Mouse (Mus musculus) neural tube, embryonic 15.5 days (tissue): Measurements from ENCODE around the gene Klk11. TPM values are rescaled to one million over a fixed set of nuclear protein-coding genes. Genes with fewer than 3 reads are reported as not detected.

Experiments
- ATAC-seq: fragments of 200-750 bp; cut with Nextera tagmentation; 2 replicates; pipeline ENCODE4 v1.8.0; 2017; ENCODE audit warnings: mild to moderate bottlenecking, moderate TSS enrichment, moderate library complexity; ENCODE audit not compliant: low FRiP score
- H3K27ac ChIP-seq: fragments of 300-500 bp; sonication (generic); replicated peaks from 2 replicates; pipeline ENCODE4 v1.5.1; 2015; ENCODE audit warnings: mild to moderate bottlenecking, inconsistent platforms
- H3K27me3 ChIP-seq: fragments of 300-500 bp; sonication (generic); replicated peaks from 2 replicates; pipeline ENCODE4 v1.6.1; 2015; ENCODE audit warnings: inconsistent platforms
- H3K36me3 ChIP-seq: fragments of 300-500 bp; sonication (generic); 2 replicates; pipeline ENCODE4 v1.6.1; 2015; ENCODE audit warnings: inconsistent platforms
- H3K4me1 ChIP-seq: fragments of 300-500 bp; sonication (generic); 2 replicates; pipeline ENCODE4 v1.6.1; 2015; ENCODE audit warnings: inconsistent platforms
- H3K4me2 ChIP-seq: fragments of 300-500 bp; sonication (generic); 2 replicates; pipeline ENCODE4 v1.6.1; 2015; ENCODE audit warnings: inconsistent platforms, mild to moderate bottlenecking, moderate library complexity
- H3K4me3 ChIP-seq: fragments of 300-500 bp; sonication (generic); replicated peaks from 2 replicates; pipeline ENCODE4 v1.5.1; 2015; ENCODE audit warnings: mild to moderate bottlenecking, inconsistent platforms
- H3K9ac ChIP-seq: fragments of 300-500 bp; sonication (generic); replicated peaks from 2 replicates; pipeline ENCODE4 v1.6.1; 2015; ENCODE audit warnings: mild to moderate bottlenecking, inconsistent platforms
- H3K9me3 ChIP-seq: fragments of 300-500 bp; sonication (generic); replicated peaks from 2 replicates; pipeline ENCODE4 v1.6.1; 2016; ENCODE audit warnings: inconsistent platforms
- WGBS: fragments of 180-500 bp; shearing (Covaris S2); methylation state at CpG from one replicate; pipeline ENCODE4 v1.1.7; 2015; ENCODE audit warnings: mixed read lengths; 5-methylcytosine and 5-hydroxymethylcytosine counted together
- polyA plus RNA-seq: library from polyadenylated mRNA; unstranded; fragments of >200 nt; fragmentation: Nextera tagmentation; extraction: Ambion mirVana; gene quantifications from 2 replicates; pipeline ENCODE4 v1.2.1, GENCODE M21; 2015

Klk11 gene
- polyA plus RNA-seq, 1 experiment from 2014 or later, result not detected

DNA sequence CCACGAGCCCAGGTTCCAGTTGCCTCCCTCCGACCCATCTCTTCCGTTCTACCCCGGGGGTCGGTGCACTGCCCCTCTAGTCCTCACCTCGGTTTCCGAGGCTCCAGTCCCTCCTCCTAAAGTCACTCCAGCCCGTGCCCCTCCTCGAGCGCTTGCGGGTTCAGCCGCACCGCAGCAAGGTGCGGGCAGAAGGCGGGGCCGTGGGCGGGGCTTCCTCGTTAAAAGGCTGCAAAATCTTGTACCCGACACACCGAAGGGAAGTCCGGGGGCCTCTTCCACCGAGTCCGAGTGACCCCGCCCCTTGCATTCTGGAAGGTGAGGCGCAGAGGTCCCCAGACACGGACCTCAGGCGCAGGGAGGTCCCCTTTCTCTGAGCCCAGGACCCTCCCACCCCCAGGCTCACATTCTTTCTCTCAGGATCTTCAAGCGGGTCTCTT is 22.9 kb downstream of the Klk11 start, which contains the start of gene Klk8:
Gene Klk8, plus strand, starts transcription at position 245 of the 437 bp plus-strand sequence.
- peak within 1 kb of the TSS; percentile 53 for H3K4me3 ChIP-seq
- WGBS, result under 1% methylated on average over 28 of the region's 28 CpGs
- H3K9me3 ChIP-seq, result no peaks in the 10 kb centered on the region
- peaks cover 22% of the 10 kb centered on the region for H3K4me1 ChIP-seq
- ATAC-seq, result peak; percentile 74
- no peaks in the 10 kb centered on the region for H3K36me3 ChIP-seq
- H3K27ac ChIP-seq, result no peak within 1 kb of the TSS
- peak within 1 kb of the TSS; percentile 87 for H3K4me2 ChIP-seq
- peaks cover 37% of the 10 kb centered on the region for H3K27me3 ChIP-seq
- peak within 1 kb of the TSS; percentile 45 for H3K9ac ChIP-seq

DNA sequence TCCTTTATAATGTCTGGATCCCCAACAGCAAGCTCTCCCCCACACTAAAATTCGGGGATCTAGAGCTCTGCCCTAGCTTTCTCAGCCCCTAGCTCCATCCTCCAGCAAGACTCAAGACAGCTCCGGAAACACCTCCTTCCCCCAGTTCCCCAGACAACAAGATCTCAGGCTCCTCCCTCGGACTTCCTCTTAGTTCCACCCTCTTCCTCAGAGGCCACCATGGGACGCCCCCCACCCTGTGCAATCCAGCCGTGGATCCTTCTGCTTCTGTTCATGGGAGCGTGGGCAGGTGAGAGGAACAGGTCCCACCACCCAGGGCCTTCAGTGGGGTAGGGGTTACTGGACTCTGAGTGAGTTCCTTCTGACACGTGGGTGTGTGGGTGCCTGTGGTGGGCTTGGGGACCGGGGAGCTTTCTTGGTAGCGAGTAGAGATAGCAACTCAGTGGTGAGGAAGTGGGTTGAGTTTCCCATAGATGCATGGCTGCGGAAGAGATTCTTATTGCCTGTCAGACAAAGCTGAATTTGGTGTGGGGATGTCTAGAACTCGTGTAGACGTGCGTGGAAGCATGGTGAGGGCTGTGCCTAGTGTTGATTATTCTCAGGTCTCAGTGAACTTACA is 23.5 kb downstream of the Klk11 start:
- 37% methylated on average over 13 of the region's 13 CpGs for WGBS
- Histone ChIP-seq H3K27me3 (peaks cover 37% of the 10 kb centered on the region), H3K4me1 (peaks cover 22% of the 10 kb centered on the region), H3K9ac (peak overlapping the region; percentile 45; the same call in 1 of the 2 replicates), H3K4me2 (peak overlapping the region; percentile 87), H3K27ac (no peak overlapping the region), H3K9me3 (no peaks in the 10 kb centered on the region), H3K4me3 (peak overlapping the region; percentile 53), H3K36me3 (no peaks in the 10 kb centered on the region)
- peak; percentile 46; the same call in 1 of the 2 replicates for ATAC-seq

GRCm38 (mm10) chr7:43799876-43800275 is 25.5 kb downstream of the Klk11 start:
- 74% methylated on average over 7 of the region's 7 CpGs for WGBS
- H3K36me3 ChIP-seq, result no peaks in the 10 kb centered on the region
- H3K9ac ChIP-seq, result no peak overlapping the region
- no peak overlapping the region for H3K4me3 ChIP-seq
- peaks cover 30% of the 10 kb centered on the region for H3K27me3 ChIP-seq
- no peak overlapping the region for H3K27ac ChIP-seq
- no peak for ATAC-seq
- peaks cover 22% of the 10 kb centered on the region for H3K4me1 ChIP-seq
- no peaks in the 10 kb centered on the region for H3K9me3 ChIP-seq
- no peak overlapping the region for H3K4me2 ChIP-seq

- no peak for ATAC-seq
- WGBS, result 61% methylated on average over 5 of the region's 5 CpGs
These were observed 36.6 kb downstream of the Klk11 start, which contains the start of gene Klk7 for GRCm38 (mm10) chr7:43810994-43811393. TSS of gene Klk7 (plus strand) at chr7:43811294.

DNA sequence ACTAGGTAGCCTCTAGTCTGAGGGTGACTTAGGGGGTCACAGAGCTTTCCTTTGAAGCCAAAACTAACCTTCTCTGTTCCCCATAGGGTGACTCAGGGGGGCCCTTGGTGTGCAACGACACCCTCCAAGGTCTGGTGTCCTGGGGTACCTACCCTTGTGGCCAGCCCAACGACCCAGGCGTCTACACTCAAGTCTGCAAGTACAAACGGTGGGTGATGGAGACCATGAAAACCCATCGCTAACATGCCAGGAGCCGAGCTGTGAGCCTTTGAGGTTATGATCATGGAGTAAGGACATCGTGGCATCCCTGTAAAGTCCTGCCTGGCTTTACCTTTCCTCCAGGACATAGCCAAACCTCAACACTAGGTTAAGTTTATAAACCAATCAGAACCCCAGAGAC is 40.8 kb downstream of the Klk11 start:
- H3K9ac ChIP-seq, result no peak overlapping the region
- no peak overlapping the region for H3K27ac ChIP-seq
- 88% methylated on average over 7 of the region's 7 CpGs for WGBS
- no peaks in the 10 kb centered on the region for H3K36me3 ChIP-seq
- no peaks in the 10 kb centered on the region for H3K9me3 ChIP-seq
- H3K4me1 ChIP-seq, result no peaks in the 10 kb centered on the region
- H3K27me3 ChIP-seq, result no peaks in the 10 kb centered on the region
- no peak for ATAC-seq
- no peak overlapping the region for H3K4me2 ChIP-seq
- no peak overlapping the region for H3K4me3 ChIP-seq

More at GRCm38 (mm10) chr7:43810994-43811393, 36.6 kb downstream of the Klk11 start, which contains the start of gene Klk7:
- no peak within 1 kb of the TSS for H3K9ac ChIP-seq
- no peak within 1 kb of the TSS for H3K4me3 ChIP-seq
- no peaks in the 10 kb centered on the region for H3K27me3 ChIP-seq
- H3K4me2 ChIP-seq, result no peak within 1 kb of the TSS
- H3K9me3 ChIP-seq, result no peaks in the 10 kb centered on the region
- H3K36me3 ChIP-seq, result no peaks in the 10 kb centered on the region
- H3K4me1 ChIP-seq, result no peaks in the 10 kb centered on the region
- no peak within 1 kb of the TSS for H3K27ac ChIP-seq

DNA sequence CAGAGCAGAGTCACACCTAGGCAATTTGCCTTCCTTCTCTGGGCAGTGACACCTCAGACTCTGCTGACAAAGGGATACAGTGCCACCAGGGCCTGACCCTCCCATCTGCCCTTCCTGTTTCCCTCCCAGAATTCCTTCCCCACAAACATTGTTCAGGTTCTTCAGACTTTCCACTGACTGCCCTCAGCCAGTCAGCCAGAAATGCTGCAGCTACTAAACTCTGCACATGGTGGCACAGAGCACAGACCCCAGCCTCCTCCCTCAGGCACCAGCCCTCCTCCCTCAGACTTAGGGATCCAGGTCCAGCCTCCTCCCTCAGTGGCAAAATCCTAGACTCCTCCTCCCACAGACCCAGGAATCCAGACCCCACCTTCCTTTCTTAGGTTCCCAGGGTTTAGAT is 42.3 kb downstream of the Klk11 start:
- Histone ChIP-seq H3K4me2 (no peak overlapping the region), H3K27ac (no peak overlapping the region), H3K4me3 (no peak overlapping the region), H3K27me3 (no peaks in the 10 kb centered on the region), H3K4me1 (no peaks in the 10 kb centered on the region), H3K36me3 (no peaks in the 10 kb centered on the region), H3K9me3 (no peaks in the 10 kb centered on the region), H3K9ac (no peak overlapping the region)
- ATAC-seq, result no peak

DNA sequence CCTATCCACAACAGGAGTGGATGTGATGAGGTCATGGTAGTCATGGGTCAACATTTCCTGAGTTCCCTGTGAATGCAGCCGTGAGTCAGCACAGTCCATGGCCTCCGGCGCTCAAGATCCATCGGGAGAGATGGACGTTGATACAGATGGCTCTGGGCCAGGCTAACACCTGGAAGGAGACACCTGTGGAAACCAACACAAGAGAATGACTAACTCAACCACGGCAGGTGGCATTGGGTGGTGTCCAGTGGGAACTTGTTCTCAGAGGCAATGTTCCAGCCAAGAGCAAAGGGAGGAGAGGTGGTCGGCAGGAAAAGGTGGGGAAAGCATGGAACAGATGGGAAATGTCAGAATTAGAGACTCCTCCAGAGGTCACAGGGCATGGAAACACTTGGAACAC is 47.2 kb downstream of the Klk11 start:
- Histone ChIP-seq H3K9me3 (no peaks in the 10 kb centered on the region), H3K27ac (no peak overlapping the region), H3K27me3 (no peaks in the 10 kb centered on the region), H3K9ac (no peak overlapping the region), H3K4me2 (no peak overlapping the region), H3K4me1 (no peaks in the 10 kb centered on the region), H3K4me3 (no peak overlapping the region), H3K36me3 (no peaks in the 10 kb centered on the region)
- no peak for ATAC-seq
- WGBS, result 95% methylated on average over 7 of the region's 7 CpGs

- Histone ChIP-seq H3K4me2 (no peak within 1 kb of the TSS), H3K4me3 (no peak within 1 kb of the TSS), H3K36me3 (no peaks in the 10 kb centered on the region), H3K9me3 (no peaks in the 10 kb centered on the region), H3K4me1 (no peaks in the 10 kb centered on the region), H3K27ac (no peak within 1 kb of the TSS), H3K9ac (no peak within 1 kb of the TSS), H3K27me3 (no peaks in the 10 kb centered on the region)
- no peak for ATAC-seq
- 82% methylated on average over 10 of the region's 10 CpGs for WGBS
These were observed 49.8 kb downstream of the Klk11 start, which contains the start of gene Klk6 for GRCm38 (mm10) chr7:43824199-43824598. TSS of gene Klk6 (plus strand) at chr7:43824499.

DNA sequence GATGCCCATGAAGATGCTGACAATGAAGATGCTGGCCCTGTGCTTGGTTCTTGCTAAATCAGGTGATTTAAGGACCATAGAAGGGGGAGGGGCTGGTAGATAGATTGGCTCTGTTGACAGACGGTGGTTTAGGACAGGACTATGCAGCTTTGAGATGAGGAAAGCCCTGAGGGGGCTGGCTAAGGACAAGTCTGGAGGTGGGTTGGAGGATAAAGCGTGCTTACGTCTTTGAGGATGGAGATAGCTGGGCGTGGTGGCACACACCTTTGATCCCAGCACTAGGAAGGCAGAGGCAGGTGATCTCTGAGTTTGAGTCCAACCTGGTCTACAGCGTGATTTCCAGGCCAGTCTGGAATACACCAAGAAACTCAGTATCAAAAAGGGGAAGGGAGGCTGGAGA is 51.7 kb downstream of the Klk11 start:
- H3K27me3 ChIP-seq, result no peaks in the 10 kb centered on the region
- H3K4me3 ChIP-seq, result no peak overlapping the region
- no peaks in the 10 kb centered on the region for H3K36me3 ChIP-seq
- ATAC-seq, result no peak
- no peaks in the 10 kb centered on the region for H3K9me3 ChIP-seq
- 92% methylated on average over 5 of the region's 5 CpGs for WGBS
- no peak overlapping the region for H3K9ac ChIP-seq
- no peaks in the 10 kb centered on the region for H3K4me1 ChIP-seq
- no peak overlapping the region for H3K4me2 ChIP-seq
- no peak overlapping the region for H3K27ac ChIP-seq

GRCm38 (mm10) chr7:43827706-43828105 is 53.3 kb downstream of the Klk11 start:
- Histone ChIP-seq H3K27ac (no peak overlapping the region), H3K4me2 (no peak overlapping the region), H3K4me3 (no peak overlapping the region), H3K27me3 (no peaks in the 10 kb centered on the region), H3K4me1 (no peaks in the 10 kb centered on the region), H3K9ac (no peak overlapping the region), H3K36me3 (no peaks in the 10 kb centered on the region), H3K9me3 (no peaks in the 10 kb centered on the region)
- WGBS, result 86% methylated on average over 4 of the region's 4 CpGs
- ATAC-seq, result no peak
